Mouse (Mus musculus): Measurements from ENCODE around the gene Arhgef38. TPM values are rescaled to one million over a fixed set of nuclear protein-coding genes. Genes with fewer than 3 reads are reported as not detected.

The Arhgef38 gene
- total RNA-seq, 2 experiments from 2014 or later: not detected

- DNase-seq: peak; percentile 91 to 92
These were observed 143.0 kb downstream of the Arhgef38 start, which contains the start of the genes Ints12 and Gstcd for GRCm38 (mm10) chr3:133091664-133092273. TSS of gene Ints12 (plus strand) at chr3:133091840. TSS of gene Gstcd (minus strand) at chr3:133092033.

GRCm38 (mm10) chr3:133091121-133091663 lies 143.6 kb downstream of the Arhgef38 start:
- peak in 1 of 2 experiments; percentile 38 for DNase-seq

- no peak for DNase-seq
These were observed 144.3 kb downstream of the Arhgef38 start for GRCm38 (mm10) chr3:133090247-133091120.

GRCm38 (mm10) chr3:133085858-133086257 lies 148.9 kb downstream of the Arhgef38 start:
- DNase-seq: no peak

GRCm38 (mm10) chr3:133082736-133083135 lies 152.0 kb downstream of the Arhgef38 start:
- no peak for DNase-seq

- no peak for DNase-seq
These were observed 159.2 kb downstream of the Arhgef38 start for GRCm38 (mm10) chr3:133075560-133075959.

Other genes starting within 250 kb of the Arhgef38 start
- 10 to 100 TPM; 12.0 TPM for gene Ints12, start 143.1 kb downstream of the Arhgef38 start, total RNA-seq (2021)
- gene Gstcd, start 142.9 kb downstream of the Arhgef38 start, total RNA-seq (2021): 10 to 100 TPM; 11.3 to 13.9 TPM
- 10 to 100 TPM; 54.9 to 56.3 TPM for gene Ppa2, start 75.2 kb upstream of the Arhgef38 start, total RNA-seq (2021)

All from adrenal gland, postnatal 36 days (tissue).